Mouse (Mus musculus): ENCODE results near the gene Calhm1.

GRCm38 (mm10) chr19:47161669-47162068 lies 17.6 kb upstream of the Calhm1 start:
- TF ChIP-seq CTCF (IDR thresholded peaks at IDR 0.05; ENCODE audit: borderline replicate concordance, control insufficient read depth, extremely low read depth, insufficient read depth, low read length, poor library complexity): no peak
- no peak for TF ChIP-seq POLR2A (IDR thresholded peaks at IDR 0.05; ENCODE audit: control insufficient read depth, extremely low read depth, insufficient read depth, low read length, poor library complexity)
